Mouse (Mus musculus) embryonic fibroblast, embryonic 13.5 days (primary cell): Measurements from ENCODE around the gene Krt88.

Experiments
- CTCF ChIP-seq: IDR thresholded peaks from 2 replicates; pipeline ENCODE4 v1.5.1; 2011; ENCODE audit warnings: mild to moderate bottlenecking, control low read depth, low read length, moderate library complexity, borderline replicate concordance; ENCODE audit not compliant: insufficient read depth
- POLR2A ChIP-seq: IDR thresholded peaks from 2 replicates; pipeline ENCODE4 v1.6.1; 2011; ENCODE audit warnings: low read depth, mild to moderate bottlenecking, control low read depth, low read length, moderate library complexity

DNA sequence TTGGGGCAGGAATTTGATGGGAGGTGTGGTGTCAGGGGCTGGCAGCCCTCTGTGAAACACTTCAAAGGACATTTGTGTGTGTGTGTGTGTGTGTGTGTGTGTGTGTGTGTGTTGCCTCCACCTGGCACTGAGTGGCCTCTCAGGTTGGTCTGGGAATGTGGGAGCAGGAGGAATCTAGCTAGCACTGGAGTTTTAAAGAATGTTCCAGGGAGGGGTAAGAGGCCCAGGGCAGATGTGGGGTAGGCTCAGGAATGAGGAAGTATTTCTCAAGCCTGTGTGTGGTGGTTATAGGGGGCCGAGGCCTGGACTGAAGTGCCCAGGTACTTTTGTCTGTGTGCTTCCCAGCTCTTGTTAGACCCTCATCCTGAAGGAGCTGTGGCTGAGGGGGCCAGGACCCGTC, 36.8 kb upstream of the Krt88 start, which contains the start of gene Krt7:
- TF ChIP-seq POLR2A (no peak), CTCF (no peak)
